8 mouse cellular contexts compared by ENCODE assay signal in the genomic region with DNA sequence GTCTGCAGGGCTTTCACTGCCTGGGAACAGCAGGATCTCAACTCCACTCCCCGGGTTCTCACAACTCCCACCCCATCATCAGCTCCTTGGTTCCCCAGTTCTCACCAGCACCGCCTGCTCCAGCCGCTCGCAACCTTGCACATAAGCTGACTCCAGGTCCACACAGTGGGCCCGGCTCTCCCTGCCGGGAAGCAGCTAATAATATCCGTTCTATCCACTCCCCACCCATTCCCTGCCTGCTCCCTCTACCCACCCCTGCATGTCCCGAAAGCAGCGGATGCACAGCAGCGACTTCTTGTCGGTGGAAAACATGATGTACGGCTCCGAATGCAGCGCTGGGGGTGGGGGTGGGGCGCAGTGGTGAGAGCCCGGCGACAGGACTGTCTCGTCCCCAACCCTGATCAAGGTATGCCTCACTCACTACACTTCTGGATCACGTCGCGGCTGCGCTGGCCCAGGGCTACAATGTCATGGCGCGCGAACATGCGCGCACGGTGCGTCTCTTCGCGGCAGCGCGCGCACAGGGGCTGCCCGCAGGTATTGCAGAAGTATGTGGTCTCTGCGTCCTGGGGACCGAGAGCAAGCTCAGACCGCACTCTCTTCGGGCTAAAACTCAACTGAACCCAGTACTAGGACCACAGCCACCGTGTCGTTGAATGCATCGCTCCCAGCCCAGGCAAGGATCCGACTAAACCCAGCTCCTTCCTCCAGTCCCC. TPM values are rescaled to one million over a fixed set of nuclear protein-coding genes. Genes with fewer than 3 reads are reported as not detected.
DNase-seq lines count a peak whose midpoint lies in the region; ATAC-seq and TF ChIP-seq lines count a peak whose summit lies in the region.

No protein-coding gene starts in this region.

- H3K9me3 ChIP-seq in embryonic facial prominence, embryonic 13.5 days: no peaks in the 10 kb centered on the region
- H3K9me3 ChIP-seq in intestine, embryonic 16.5 days (ENCODE audit: control insufficient read depth, low read length): no peaks in the 10 kb centered on the region
- H3K9me3 ChIP-seq in neural tube, embryonic 13.5 days: no peaks in the 10 kb centered on the region

- peak overlapping the region; percentile 48 for H3K4me3 ChIP-seq in left cerebral cortex, adult 2 months
- peak overlapping the region; percentile 33 for H3K4me3 ChIP-seq in embryonic facial prominence, embryonic 13.5 days
- H3K4me3 ChIP-seq in intestine, embryonic 16.5 days (ENCODE audit: low read length): peak overlapping the region; percentile 24
- peak overlapping the region; percentile 32 for H3K4me3 ChIP-seq in neural tube, embryonic 13.5 days

- peak overlapping the region; percentile 58 for H3K4me2 ChIP-seq in embryonic facial prominence, embryonic 13.5 days
- peak overlapping the region; percentile 44 for H3K4me2 ChIP-seq in intestine, embryonic 16.5 days (ENCODE audit: low read depth, low read length)
- peak overlapping the region; percentile 55 for H3K4me2 ChIP-seq in neural tube, embryonic 13.5 days

- no peak overlapping the region for H3K9ac ChIP-seq in embryonic facial prominence, embryonic 13.5 days
- H3K9ac ChIP-seq in intestine, embryonic 16.5 days (ENCODE audit: low read depth, low read length): peak overlapping the region; percentile 40; the same call in 1 of the 2 replicates
- peak overlapping the region; percentile 50 for H3K9ac ChIP-seq in neural tube, embryonic 13.5 days

- no peak for DNase-seq in left cerebral cortex, adult 2 months (ENCODE audit: extremely low spot score in 1 of 2, low spot score in 2 of 2)
- no peak for DNase-seq in left cerebral cortex, postnatal 10 days (ENCODE audit: extremely low spot score in 1 of 2, low spot score in 2 of 2)
- no peak for DNase-seq in cerebellum, adult 11 months
- DNase-seq in lung, postnatal 36 days: no peak
- no peak for DNase-seq in urinary bladder, adult 2 months (ENCODE audit: low spot score)

- H3K4me1 ChIP-seq in embryonic facial prominence, embryonic 13.5 days: peaks cover 36% of the 10 kb centered on the region
- peaks cover 22% of the 10 kb centered on the region for H3K4me1 ChIP-seq in intestine, embryonic 16.5 days (ENCODE audit: control insufficient read depth, insufficient read depth, low read length)
- H3K4me1 ChIP-seq in neural tube, embryonic 13.5 days (replicated peaks): peaks cover 41% of the 10 kb centered on the region

- no peak for ATAC-seq in embryonic facial prominence, embryonic 13.5 days (ENCODE audit: insufficient number of reproducible peaks, insufficient read depth, low FRiP score, low TSS enrichment, low read depth)
- no peak for ATAC-seq in intestine, embryonic 16.5 days
- ATAC-seq in neural tube, embryonic 13.5 days (ENCODE audit: low read depth): no peak

- H3K36me3 ChIP-seq in embryonic facial prominence, embryonic 13.5 days: no peaks in the 10 kb centered on the region
- H3K36me3 ChIP-seq in intestine, embryonic 16.5 days (ENCODE audit: control insufficient read depth, insufficient read depth, low read length): no peaks in the 10 kb centered on the region
- H3K36me3 ChIP-seq in neural tube, embryonic 13.5 days: no peaks in the 10 kb centered on the region

- intact Hi-C loops in left cerebral cortex, adult 2 months (cut with DNase I): no loop called here
- intact Hi-C loops in left cerebral cortex, postnatal 10 days (cut with DNase I): no loop called here

- no peak for TF ChIP-seq CTCF in left cerebral cortex, adult 2 months (IDR thresholded peaks at IDR 0.05)

- under 1% methylated on average over 43 of the region's 43 CpGs for WGBS in embryonic facial prominence, embryonic 13.5 days
- 1% methylated on average over 43 of the region's 43 CpGs for WGBS in intestine, embryonic 16.5 days
- WGBS in neural tube, embryonic 13.5 days: under 1% methylated on average over 43 of the region's 43 CpGs

- peaks cover 85% of the 10 kb centered on the region for H3K27me3 ChIP-seq in embryonic facial prominence, embryonic 13.5 days
- H3K27me3 ChIP-seq in intestine, embryonic 16.5 days (replicated peaks; ENCODE audit: control insufficient read depth, insufficient read depth, low read length): peaks cover 56% of the 10 kb centered on the region
- H3K27me3 ChIP-seq in neural tube, embryonic 13.5 days: peaks cover 85% of the 10 kb centered on the region

- H3K27ac ChIP-seq in left cerebral cortex, adult 2 months: peak overlapping the region; percentile 44
- H3K27ac ChIP-seq in embryonic facial prominence, embryonic 13.5 days: no peak overlapping the region
- no peak overlapping the region for H3K27ac ChIP-seq in intestine, embryonic 16.5 days (ENCODE audit: low read length)
- no peak overlapping the region for H3K27ac ChIP-seq in neural tube, embryonic 13.5 days (replicated peaks)

RNA-seq across cellular contexts. Expression of gene Rnf207, which starts 3.1 kb away (rescaled TPM):
- 10 to 100 TPM; 17.0 to 18.6 TPM for total RNA-seq in left cerebral cortex, adult 2 months (2021)
- total RNA-seq in left cerebral cortex, postnatal 10 days (2021): 1 to 10 TPM; 1.1 to 4.5 TPM
- polyA plus RNA-seq in embryonic facial prominence, embryonic 13.5 days (2015; fragmentation: Nextera tagmentation; extraction: Ambion mirVana): 0.72 and 1.3 TPM in 2 replicates
- polyA plus RNA-seq in intestine, embryonic 16.5 days (2015; fragmentation: Nextera tagmentation; extraction: Ambion mirVana): 1.5 and 1.8 TPM in 2 replicates
- polyA plus RNA-seq in neural tube, embryonic 13.5 days (2015; fragmentation: Nextera tagmentation; extraction: Ambion mirVana): 6.3 and 10.4 TPM in 2 replicates
- polyA plus RNA-seq in urinary bladder, adult 2 months (2012; rRNA removed): 28.0 and 34.9 TPM in 2 replicates

RNA-seq across cellular contexts. Expression of gene Rpl22, which starts 9.9 kb away (rescaled TPM):
- 100 to 1,000 TPM; 171 to 172 TPM for total RNA-seq in left cerebral cortex, adult 2 months (2021)
- 100 to 1,000 TPM; 224 to 239 TPM for total RNA-seq in left cerebral cortex, postnatal 10 days (2021)
- 447 and 449 TPM in 2 replicates for polyA plus RNA-seq in embryonic facial prominence, embryonic 13.5 days (2015; fragmentation: Nextera tagmentation; extraction: Ambion mirVana)
- polyA plus RNA-seq in intestine, embryonic 16.5 days (2015; fragmentation: Nextera tagmentation; extraction: Ambion mirVana): 281 and 323 TPM in 2 replicates
- 198 and 217 TPM in 2 replicates for polyA plus RNA-seq in neural tube, embryonic 13.5 days (2015; fragmentation: Nextera tagmentation; extraction: Ambion mirVana)
- polyA plus RNA-seq in urinary bladder, adult 2 months (2012; rRNA removed): 727 and 877 TPM in 2 replicates

RNA-seq across cellular contexts. Expression of gene Icmt, which starts 18.6 kb away (rescaled TPM):
- total RNA-seq in left cerebral cortex, adult 2 months (2021): 10 to 100 TPM; 49.8 to 54.3 TPM
- 10 to 100 TPM; 31.7 to 32.3 TPM for total RNA-seq in left cerebral cortex, postnatal 10 days (2021)
- polyA plus RNA-seq in embryonic facial prominence, embryonic 13.5 days (2015; fragmentation: Nextera tagmentation; extraction: Ambion mirVana): 23.5 and 26.6 TPM in 2 replicates
- polyA plus RNA-seq in intestine, embryonic 16.5 days (2015; fragmentation: Nextera tagmentation; extraction: Ambion mirVana): 13.7 and 15.4 TPM in 2 replicates
- 17.9 and 21.7 TPM in 2 replicates for polyA plus RNA-seq in neural tube, embryonic 13.5 days (2015; fragmentation: Nextera tagmentation; extraction: Ambion mirVana)
- 25.2 and 26.2 TPM in 2 replicates for polyA plus RNA-seq in urinary bladder, adult 2 months (2012; rRNA removed)

RNA-seq across cellular contexts. Expression of gene Chd5, which starts 22.8 kb away (rescaled TPM):
- 100 to 1,000 TPM; 176 to 194 TPM for total RNA-seq in left cerebral cortex, adult 2 months (2021)
- 100 to 1,000 TPM; 176 to 179 TPM for total RNA-seq in left cerebral cortex, postnatal 10 days (2021)
- 2.5 and 2.6 TPM in 2 replicates for polyA plus RNA-seq in embryonic facial prominence, embryonic 13.5 days (2015; fragmentation: Nextera tagmentation; extraction: Ambion mirVana)
- polyA plus RNA-seq in intestine, embryonic 16.5 days (2015; fragmentation: Nextera tagmentation; extraction: Ambion mirVana): 1.5 and 1.9 TPM in 2 replicates
- 26.0 and 30.8 TPM in 2 replicates for polyA plus RNA-seq in neural tube, embryonic 13.5 days (2015; fragmentation: Nextera tagmentation; extraction: Ambion mirVana)
- polyA plus RNA-seq in urinary bladder, adult 2 months (2012; rRNA removed): 0.55 and 0.56 TPM in 2 replicates

RNA-seq across cellular contexts. Expression of gene Hes3, which starts 24.2 kb away (rescaled TPM):
- total RNA-seq in left cerebral cortex, adult 2 months (2021): under 1 TPM; 0.30 to 0.32 TPM
- not detected for total RNA-seq in left cerebral cortex, postnatal 10 days (2021)
- polyA plus RNA-seq in embryonic facial prominence, embryonic 13.5 days (2015; fragmentation: Nextera tagmentation; extraction: Ambion mirVana): not detected in 2 replicates
- polyA plus RNA-seq in intestine, embryonic 16.5 days (2015; fragmentation: Nextera tagmentation; extraction: Ambion mirVana): not detected in 2 replicates
- 0.24 and 0.26 TPM in 2 replicates for polyA plus RNA-seq in neural tube, embryonic 13.5 days (2015; fragmentation: Nextera tagmentation; extraction: Ambion mirVana)
- polyA plus RNA-seq in urinary bladder, adult 2 months (2012; rRNA removed): not detected in 2 replicates
